Mouse (Mus musculus) forebrain, embryonic 16.5 days (tissue): ENCODE measurements around the gene Serpinh1. TPM values are rescaled to one million over a fixed set of nuclear protein-coding genes. Genes with fewer than 3 reads are reported as not detected.

ENCODE experiments used
- ATAC-seq: fragments of 200-750 bp; cut with Nextera tagmentation; 2 replicates; pipeline ENCODE4 v1.8.0; 2017; ENCODE audit warnings: mild to moderate bottlenecking, moderate library complexity
- H3K27ac ChIP-seq: fragments of 300-500 bp; sonication (generic); 2 replicates; pipeline ENCODE4 v1.5.1; 2014; ENCODE audit warnings: low read length, control low read depth
- H3K27me3 ChIP-seq: fragments of 300-500 bp; sonication (generic); replicated peaks from 2 replicates; pipeline ENCODE4 v1.6.1; 2014; ENCODE audit warnings: low read length; ENCODE audit not compliant: control insufficient read depth, insufficient read depth
- H3K36me3 ChIP-seq: fragments of 300-500 bp; sonication (generic); 2 replicates; pipeline ENCODE4 v1.6.1; 2014; ENCODE audit not compliant: control insufficient read depth, insufficient read depth
- H3K4me1 ChIP-seq: fragments of 300-500 bp; sonication (generic); replicated peaks from 2 replicates; pipeline ENCODE4 v1.6.1; 2014; ENCODE audit warnings: low read length; ENCODE audit not compliant: control insufficient read depth, insufficient read depth
- H3K4me2 ChIP-seq: fragments of 300-500 bp; sonication (generic); 2 replicates; pipeline ENCODE4 v1.6.1; 2014; ENCODE audit warnings: mild to moderate bottlenecking, low read length, control low read depth
- H3K4me3 ChIP-seq: fragments of 300-500 bp; sonication (generic); replicated peaks from 2 replicates; pipeline ENCODE4 v1.5.1; 2014; ENCODE audit warnings: mild to moderate bottlenecking, low read length, control low read depth
- H3K9ac ChIP-seq: fragments of 300-500 bp; sonication (generic); replicated peaks from 2 replicates; pipeline ENCODE4 v1.6.1; 2014; ENCODE audit warnings: low read depth, low read length, control low read depth
- H3K9me3 ChIP-seq: fragments of 300-500 bp; sonication (generic); 2 replicates; pipeline ENCODE4 v1.6.1; 2016; ENCODE audit warnings: low read length; ENCODE audit not compliant: control insufficient read depth
- WGBS: fragments of 180-500 bp; shearing (Covaris S2); extraction: QIAGEN DNeasy Blood & Tissue Kit; methylation state at CpG from one replicate; pipeline ENCODE4 v1.1.7; 2014; 5-methylcytosine and 5-hydroxymethylcytosine counted together
- polyA plus RNA-seq: library from polyadenylated mRNA; unstranded; fragments of >200 nt; fragmentation: Nextera tagmentation; extraction: Ambion mirVana; gene quantifications from 2 replicates; pipeline ENCODE4 v1.2.1, GENCODE M21; 2015

The Serpinh1 gene
- polyA plus RNA-seq, 1 experiment from 2014 or later = 201 TPM

DNA sequence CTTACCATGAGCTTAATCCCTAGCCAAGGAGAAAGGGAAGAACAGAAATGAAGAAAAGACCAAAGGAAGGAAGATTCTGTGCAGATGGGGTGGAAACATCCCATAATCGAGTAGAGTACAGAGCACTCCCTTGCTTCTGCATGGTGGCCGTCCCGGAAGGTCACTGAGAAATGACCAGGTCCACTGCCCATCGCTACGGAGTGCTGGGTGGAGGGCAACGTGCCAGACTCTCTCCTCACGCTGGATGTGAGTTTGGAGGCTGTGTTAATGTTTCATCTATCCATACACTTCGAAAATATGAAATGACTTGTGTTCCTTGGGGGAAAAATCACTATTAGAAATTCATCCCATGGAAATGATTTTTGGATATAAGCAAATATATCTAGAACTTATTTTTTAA is 5.3 kb upstream of the Serpinh1 start:
- Histone ChIP-seq H3K4me1 (peaks cover 41% of the 10 kb centered on the region), H3K27me3 (no peaks in the 10 kb centered on the region), H3K27ac (no peak overlapping the region), H3K4me3 (no peak overlapping the region), H3K9me3 (no peaks in the 10 kb centered on the region), H3K4me2 (no peak overlapping the region), H3K9ac (no peak overlapping the region), H3K36me3 (no peaks in the 10 kb centered on the region)
- ATAC-seq = no peak
- 93% methylated on average over 8 of the region's 8 CpGs for WGBS

DNA sequence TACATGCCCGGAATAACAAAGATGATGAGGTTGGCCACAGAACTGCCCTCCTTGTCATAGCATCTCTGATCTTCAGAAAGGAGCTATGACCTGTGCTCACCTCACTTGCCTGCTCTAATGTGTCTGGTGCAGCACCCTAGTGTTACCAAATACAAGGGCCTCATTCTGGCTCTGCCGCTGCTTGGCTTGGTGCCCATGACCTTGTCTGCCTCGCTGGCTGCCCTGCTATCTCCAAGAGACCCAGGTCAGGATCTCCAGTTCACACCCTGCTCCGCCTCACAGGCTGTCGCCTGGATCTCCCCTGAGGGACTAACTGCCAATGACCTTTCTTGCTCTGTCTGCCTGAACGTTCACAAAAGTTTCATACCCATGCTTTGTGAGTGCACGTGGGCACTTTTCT is 4.2 kb upstream of the Serpinh1 start:
- peaks cover 51% of the 10 kb centered on the region for H3K4me1 ChIP-seq
- H3K9ac ChIP-seq = no peak overlapping the region
- H3K36me3 ChIP-seq = no peaks in the 10 kb centered on the region
- H3K9me3 ChIP-seq = no peaks in the 10 kb centered on the region
- 67% methylated on average over 7 of the region's 7 CpGs for WGBS
- no peak overlapping the region for H3K27ac ChIP-seq
- no peak overlapping the region for H3K4me2 ChIP-seq
- no peak for ATAC-seq
- no peak overlapping the region for H3K4me3 ChIP-seq
- no peaks in the 10 kb centered on the region for H3K27me3 ChIP-seq

DNA sequence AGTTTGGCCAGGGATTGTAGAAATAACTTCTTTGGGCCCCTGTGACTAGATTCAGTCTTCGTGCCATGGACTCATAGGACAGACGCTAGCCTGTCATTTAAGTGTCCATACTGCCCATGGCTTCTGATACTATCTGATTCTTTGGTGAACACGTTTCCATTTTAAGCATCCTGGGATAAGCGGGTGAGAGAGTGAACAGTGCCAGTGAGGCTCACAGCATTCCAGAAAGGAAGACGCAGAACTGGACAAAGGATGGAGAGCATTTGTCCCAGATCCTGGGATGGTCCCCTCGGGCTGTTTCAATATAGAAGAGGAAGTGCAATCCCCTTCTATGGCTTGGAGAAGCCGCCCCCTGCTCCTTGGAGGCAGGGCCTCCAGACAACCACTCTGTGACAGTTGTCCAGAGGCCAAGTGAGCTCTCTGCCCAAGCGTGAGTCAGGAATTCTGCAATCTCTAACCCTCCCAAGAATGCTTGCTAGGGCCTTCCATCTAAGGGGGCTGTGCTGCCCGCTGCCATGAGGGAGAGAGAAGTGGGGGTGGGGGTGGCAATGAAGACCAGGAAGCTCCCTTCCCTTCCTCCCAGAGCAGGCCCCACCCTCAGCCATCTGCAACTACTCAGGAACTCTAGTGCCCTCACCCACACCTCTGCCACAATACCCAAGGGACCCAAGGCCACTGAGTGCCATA is 3.3 kb upstream of the Serpinh1 start:
- WGBS = 24% methylated on average over 9 of the region's 9 CpGs
- no peaks in the 10 kb centered on the region for H3K9me3 ChIP-seq
- H3K27ac ChIP-seq = peak overlapping the region; percentile 34
- no peaks in the 10 kb centered on the region for H3K27me3 ChIP-seq
- 0 out of 2 replicates have a peak overlapping the region, but pooled peaks have one; percentile 5 for H3K9ac ChIP-seq
- no peak for ATAC-seq
- peaks cover 58% of the 10 kb centered on the region for H3K4me1 ChIP-seq
- H3K4me2 ChIP-seq = no peak overlapping the region
- no peak overlapping the region for H3K4me3 ChIP-seq
- H3K36me3 ChIP-seq = no peaks in the 10 kb centered on the region

DNA sequence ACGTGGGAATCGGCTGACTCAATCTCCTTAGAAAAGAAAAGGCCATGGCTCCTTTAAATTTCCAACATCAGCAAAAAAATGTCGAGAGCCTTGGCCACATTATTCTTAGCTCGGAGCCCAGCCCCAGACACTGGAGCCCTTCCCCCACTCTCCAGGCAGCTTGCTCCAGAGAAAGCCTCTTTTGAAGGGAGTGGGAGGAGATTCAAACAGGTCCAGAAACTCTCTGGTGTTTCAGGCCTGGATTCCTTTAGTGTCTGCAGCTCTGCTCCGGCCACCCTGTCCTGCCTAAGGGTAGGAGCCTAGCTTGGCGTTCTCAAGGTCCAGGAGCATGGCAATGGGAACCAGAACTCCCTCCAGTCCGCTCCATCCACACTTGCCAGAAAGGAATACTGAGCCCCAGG is 2.7 kb upstream of the Serpinh1 start:
- peaks cover 60% of the 10 kb centered on the region for H3K4me1 ChIP-seq
- peak overlapping the region; percentile 34 for H3K27ac ChIP-seq
- H3K4me3 ChIP-seq = no peak overlapping the region
- H3K9me3 ChIP-seq = no peaks in the 10 kb centered on the region
- H3K4me2 ChIP-seq = peak overlapping the region; percentile 32
- H3K9ac ChIP-seq = peak overlapping the region; percentile 49; the same call in 1 of the 2 replicates
- no peaks in the 10 kb centered on the region for H3K36me3 ChIP-seq
- 7% methylated on average over 7 of the region's 7 CpGs for WGBS
- ATAC-seq = peak; percentile 18; the same call in 1 of the 2 replicates
- no peaks in the 10 kb centered on the region for H3K27me3 ChIP-seq

DNA sequence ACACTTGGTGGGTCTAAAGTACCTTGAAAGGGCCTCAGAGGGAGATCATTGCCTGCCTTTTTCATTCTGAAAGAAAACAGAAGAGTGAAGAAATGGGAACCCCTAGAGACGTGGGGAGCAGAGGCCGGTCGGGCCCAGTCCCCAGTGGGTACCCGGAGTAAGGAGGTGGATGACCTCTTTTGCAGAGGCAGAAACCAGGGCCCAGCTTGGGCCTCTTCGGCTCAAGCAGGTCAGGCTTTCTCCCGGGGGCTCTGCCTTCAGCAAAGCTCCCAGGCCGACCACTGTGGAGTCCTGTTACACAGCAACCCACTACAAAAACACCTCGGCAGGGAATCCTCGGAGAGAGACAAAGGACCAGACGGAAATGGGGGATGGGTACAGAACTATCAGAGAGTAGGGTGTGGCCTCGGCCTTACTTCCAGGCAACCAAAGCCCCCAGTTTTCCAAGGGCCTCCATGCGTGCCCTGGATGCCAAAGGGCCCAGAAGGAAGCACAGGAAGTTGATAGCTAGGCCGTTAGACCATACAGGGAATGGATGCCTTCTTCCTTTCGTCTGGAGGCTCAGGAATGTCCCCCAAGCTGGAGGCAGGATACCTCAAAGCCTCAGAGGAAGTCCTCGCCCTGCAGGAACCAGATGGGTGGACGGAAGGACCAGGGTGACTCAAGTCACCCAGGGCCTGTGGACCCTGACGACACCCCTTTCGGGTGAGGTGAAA is 1.1 kb downstream of the Serpinh1 start:
- WGBS = 4% methylated on average over 18 of the region's 18 CpGs
- Histone ChIP-seq H3K36me3 (no peaks in the 10 kb centered on the region), H3K9me3 (no peaks in the 10 kb centered on the region), H3K27me3 (no peaks in the 10 kb centered on the region), H3K4me2 (peak overlapping the region; percentile 63), H3K4me1 (peaks cover 49% of the 10 kb centered on the region), H3K4me3 (peak overlapping the region; percentile 46), H3K9ac (peak overlapping the region; percentile 59), H3K27ac (peak overlapping the region; percentile 80)
- ATAC-seq = peak; percentile 13

DNA sequence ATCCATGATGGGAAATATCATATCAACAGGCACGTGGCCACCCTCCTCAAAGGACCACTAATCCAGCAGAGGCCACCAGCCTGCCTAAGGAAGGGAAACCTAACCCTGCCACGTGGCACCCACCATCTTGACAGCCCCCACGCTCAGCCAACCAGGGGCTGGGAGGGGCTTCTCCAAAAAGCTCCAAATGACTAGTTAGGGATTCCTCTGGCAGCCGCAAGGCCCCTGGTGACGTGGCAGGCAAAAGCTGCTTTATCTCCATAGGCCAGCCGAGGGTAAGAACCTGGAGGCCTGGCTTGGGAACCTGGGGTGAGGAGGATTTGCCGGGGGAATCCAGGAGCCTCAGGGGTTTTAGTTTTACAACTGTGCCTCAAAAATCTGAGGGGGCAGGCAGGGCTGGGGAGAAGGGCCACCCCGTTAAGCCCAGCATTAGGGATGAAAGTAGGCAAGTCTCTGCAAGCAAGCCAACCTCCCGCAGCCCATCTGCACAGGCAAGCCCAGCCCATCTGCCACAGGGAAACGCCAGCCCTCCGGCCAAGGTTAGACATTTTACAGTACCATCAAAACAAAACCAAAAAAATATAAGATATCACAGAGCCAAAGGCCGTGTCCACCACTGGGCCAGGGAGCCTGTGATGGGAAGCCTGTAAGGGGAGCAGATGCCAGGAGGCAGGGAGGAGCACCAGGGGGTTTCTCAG is 1.8 kb downstream of the Serpinh1 start:
- no peaks in the 10 kb centered on the region for H3K9me3 ChIP-seq
- H3K27ac ChIP-seq = peak overlapping the region; percentile 80
- ATAC-seq = peak; percentile 26; the same call in 1 of the 2 replicates
- H3K36me3 ChIP-seq = no peaks in the 10 kb centered on the region
- peaks cover 42% of the 10 kb centered on the region for H3K4me1 ChIP-seq
- no peaks in the 10 kb centered on the region for H3K27me3 ChIP-seq
- peak overlapping the region; percentile 59 for H3K9ac ChIP-seq
- WGBS = 8% methylated on average over 12 of the region's 12 CpGs
- peak overlapping the region; percentile 63 for H3K4me2 ChIP-seq
- peak overlapping the region; percentile 46 for H3K4me3 ChIP-seq

DNA sequence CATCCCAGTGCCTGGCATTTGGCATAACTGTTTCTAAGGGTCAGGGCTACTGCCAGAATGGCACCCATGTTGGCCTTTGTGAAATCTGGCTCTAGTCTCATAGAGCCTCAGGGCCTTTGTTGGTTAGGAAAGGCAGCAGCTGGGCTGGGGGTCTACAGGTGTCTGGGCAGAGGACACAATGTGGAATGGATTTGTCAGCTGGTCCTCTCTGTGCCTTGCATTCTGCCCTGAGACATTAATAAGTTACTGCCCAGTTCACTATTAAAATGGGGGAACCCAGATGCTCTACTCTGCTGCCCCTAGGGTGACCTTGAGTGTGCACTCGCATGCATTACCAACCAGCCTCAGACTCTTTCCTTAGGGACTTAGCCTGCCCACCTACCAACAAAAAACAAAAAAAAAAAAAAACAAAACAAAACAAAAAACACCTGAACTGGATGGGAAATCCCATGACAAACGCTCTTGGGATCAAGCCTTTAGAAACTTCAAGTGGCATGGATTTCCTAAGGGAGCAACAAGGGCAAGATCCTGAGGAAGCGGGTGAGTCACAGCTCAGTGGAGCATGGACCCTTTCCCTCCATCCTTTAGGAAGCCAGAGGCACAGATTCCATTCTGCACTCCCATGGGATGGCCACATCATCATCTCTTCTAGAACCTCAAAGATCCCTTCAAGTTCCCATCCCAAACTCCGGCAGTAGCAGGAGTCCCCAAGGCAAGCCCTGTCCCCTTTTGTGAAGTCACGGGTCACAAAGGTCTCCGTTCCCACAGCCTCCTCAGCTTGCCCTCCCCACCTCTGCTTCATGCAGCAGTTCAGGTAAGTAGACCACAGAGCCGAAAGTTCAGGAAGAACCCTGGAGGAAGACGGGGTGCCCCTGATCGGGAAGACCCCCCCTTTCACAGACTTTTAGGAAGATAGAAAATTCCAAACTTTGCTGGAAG is 3.0 kb downstream of the Serpinh1 start:
- ATAC-seq = no peak
- Histone ChIP-seq H3K36me3 (no peaks in the 10 kb centered on the region), H3K4me2 (peak overlapping the region; percentile 63), H3K27ac (no peak overlapping the region), H3K9me3 (no peaks in the 10 kb centered on the region), H3K27me3 (no peaks in the 10 kb centered on the region), H3K9ac (no peak overlapping the region), H3K4me3 (no peak overlapping the region), H3K4me1 (peaks cover 30% of the 10 kb centered on the region)
- WGBS = 82% methylated on average over 9 of the region's 9 CpGs

DNA sequence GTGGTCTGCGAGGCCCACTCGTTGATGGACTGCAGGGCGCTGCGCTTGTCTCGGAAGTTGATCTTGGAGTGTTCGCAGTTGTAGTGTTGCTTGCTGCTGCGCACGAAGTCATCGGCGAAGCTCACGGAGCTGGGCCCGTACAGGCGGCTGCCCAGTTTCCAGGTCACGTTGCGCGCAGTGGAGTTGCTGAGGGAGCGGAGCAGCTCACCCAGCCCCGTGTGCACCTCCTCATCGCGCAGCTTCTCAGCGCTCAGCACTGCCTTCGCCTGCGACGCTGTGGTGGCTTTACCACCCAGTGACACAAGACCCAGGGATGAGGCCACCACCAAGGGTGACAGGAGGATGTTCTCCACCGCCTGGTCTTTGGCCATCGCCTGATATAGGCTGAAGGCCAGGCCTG is 4.2 kb downstream of the Serpinh1 start:
- Histone ChIP-seq H3K27ac (no peak overlapping the region), H3K4me1 (peaks cover 26% of the 10 kb centered on the region), H3K27me3 (no peaks in the 10 kb centered on the region), H3K4me2 (no peak overlapping the region), H3K9ac (no peak overlapping the region), H3K4me3 (no peak overlapping the region), H3K9me3 (no peaks in the 10 kb centered on the region), H3K36me3 (no peaks in the 10 kb centered on the region)
- 97% methylated on average over 26 of the region's 26 CpGs for WGBS
- ATAC-seq = no peak
